Mouse (Mus musculus) Muller cell, postnatal 12 days (primary cell): ENCODE measurements at regions not wholly inside any gene's neighbourhood (a gene's known extent, or its start where the extent isn't known, plus 50 kb on each side); places are given as distances from the start of the nearest gene placed in this dataset.
A peak's percentile ranks its signal among the peaks of the same experiment; 100 is the strongest.

Experiments
- DNase-seq: peaks from one replicate; pipeline ENCODE4 v3.0.0-alpha.2; 2015; ENCODE audit errors: inconsistent ontology term

- no peak for DNase-seq
These were observed 514.0 kb upstream of the Epha7 start for GRCm38 (mm10) chr4:28298911-28299353.

GRCm38 (mm10) chr4:28300018-28300440 lies 512.9 kb upstream of the Epha7 start:
- peak; percentile 27 for DNase-seq

- DNase-seq, result peak; percentile 64
These were observed 511.2 kb upstream of the Epha7 start for GRCm38 (mm10) chr4:28301686-28302085.

GRCm38 (mm10) chr4:28331036-28331435 lies 481.9 kb upstream of the Epha7 start:
- no peak for DNase-seq

GRCm38 (mm10) chr4:28364566-28364965 lies 448.4 kb upstream of the Epha7 start:
- no peak for DNase-seq

GRCm38 (mm10) chr4:28377087-28377486 lies 435.8 kb upstream of the Epha7 start:
- no peak for DNase-seq

- DNase-seq, result no peak
These were observed 434.3 kb upstream of the Epha7 start for GRCm38 (mm10) chr4:28378661-28379060.

- DNase-seq, result peak; percentile 94
These were observed 388.6 kb upstream of the Epha7 start for GRCm38 (mm10) chr4:28424341-28424740.

GRCm38 (mm10) chr4:28440161-28440560 lies 372.8 kb upstream of the Epha7 start:
- DNase-seq, result peak; percentile 45

GRCm38 (mm10) chr4:28453111-28453510 lies 359.8 kb upstream of the Epha7 start:
- no peak for DNase-seq

GRCm38 (mm10) chr4:28456312-28456711 lies 356.6 kb upstream of the Epha7 start:
- peak; percentile 16 for DNase-seq
